Mouse (Mus musculus) midbrain, embryonic 14.5 days (tissue): ENCODE measurements around the gene Myh11. TPM values are rescaled to one million over a fixed set of nuclear protein-coding genes. Genes with fewer than 3 reads are reported as not detected.
A peak's percentile ranks its signal among the peaks of the same experiment; 100 is the strongest.

Experiments
- ATAC-seq: fragments of 200-750 bp; cut with Nextera tagmentation; 2 replicates; pipeline ENCODE4 v1.8.0; 2017; ENCODE audit warnings: moderate number of reproducible peaks, moderate library complexity; ENCODE audit not compliant: low FRiP score, low TSS enrichment
- DNase-seq: peaks from one replicate; pipeline ENCODE4 v3.0.0-alpha.2; 2015
- H3K27ac ChIP-seq: fragments of 300-500 bp; sonication (generic); replicated peaks from 2 replicates; pipeline ENCODE4 v1.5.1; 2014; ENCODE audit warnings: mild to moderate bottlenecking, low read depth, low read length, moderate library complexity
- H3K27me3 ChIP-seq: fragments of 300-500 bp; sonication (generic); 2 replicates; pipeline ENCODE4 v1.6.1; 2014; ENCODE audit warnings: low read length, control low read depth, mixed read lengths; ENCODE audit not compliant: control insufficient read depth, insufficient read depth
- H3K36me3 ChIP-seq: fragments of 300-500 bp; sonication (generic); 2 replicates; pipeline ENCODE4 v1.6.1; 2014; ENCODE audit warnings: low read length, control low read depth; ENCODE audit not compliant: control insufficient read depth, insufficient read depth
- H3K4me1 ChIP-seq: fragments of 300-500 bp; sonication (generic); 2 replicates; pipeline ENCODE4 v1.6.1; 2014; ENCODE audit warnings: mild to moderate bottlenecking, antibody characterized with exemption, low read length, control low read depth; ENCODE audit not compliant: control insufficient read depth, insufficient read depth
- H3K4me2 ChIP-seq: fragments of 300-500 bp; sonication (generic); 2 replicates; pipeline ENCODE4 v1.6.1; 2014; ENCODE audit warnings: mild to moderate bottlenecking, low read length, moderate library complexity
- H3K4me3 ChIP-seq: fragments of 300-500 bp; sonication (generic); replicated peaks from 2 replicates; pipeline ENCODE4 v1.5.1; 2014; ENCODE audit warnings: low read depth, low read length
- H3K9ac ChIP-seq: fragments of 300-500 bp; sonication (generic); replicated peaks from 2 replicates; pipeline ENCODE4 v1.6.1; 2014; ENCODE audit warnings: mild to moderate bottlenecking, low read length, moderate library complexity
- H3K9me3 ChIP-seq: fragments of 300-500 bp; sonication (generic); 2 replicates; pipeline ENCODE4 v1.6.1; 2016; ENCODE audit warnings: low read length, control low read depth, mixed read lengths; ENCODE audit not compliant: control insufficient read depth
- WGBS: fragments of 180-500 bp; shearing (Covaris S2); extraction: QIAGEN DNeasy Blood & Tissue Kit; methylation state at CpG from one replicate; pipeline ENCODE4 v1.1.7; 2014; 5-methylcytosine and 5-hydroxymethylcytosine counted together
- polyA plus RNA-seq: library from polyadenylated mRNA; unstranded; fragments of >200 nt; fragmentation: Nextera tagmentation; extraction: Ambion mirVana; gene quantifications from 2 replicates; pipeline ENCODE4 v1.2.1, GENCODE M21; 2014

The Myh11 gene
- 0.03 and 0.50 TPM in 2 replicates for polyA plus RNA-seq

DNA sequence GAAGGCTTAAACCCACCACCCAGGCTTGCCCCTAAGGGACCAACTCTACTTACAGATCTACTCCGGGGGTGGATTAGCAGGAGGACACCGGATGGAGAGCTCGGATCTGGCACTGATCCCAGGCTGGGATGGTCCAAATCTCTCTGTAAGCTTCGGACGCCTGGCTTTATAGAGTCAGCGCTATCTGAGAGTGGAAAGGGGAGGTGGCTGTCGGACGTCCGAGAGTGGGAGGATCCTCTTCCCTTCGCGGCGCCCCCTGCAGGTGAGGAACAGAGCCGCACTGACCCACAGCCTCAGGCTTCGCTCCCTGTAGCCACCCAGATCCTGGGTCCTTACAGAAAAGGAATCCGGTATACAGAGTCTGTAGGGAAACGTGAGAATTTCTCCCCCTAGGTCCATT, at the start of gene Myh11:
Gene Myh11 (minus strand): TSS at position 150 of the 400 bp plus-strand sequence.
- WGBS: 3% methylated on average over 16 of the region's 16 CpGs

DNA sequence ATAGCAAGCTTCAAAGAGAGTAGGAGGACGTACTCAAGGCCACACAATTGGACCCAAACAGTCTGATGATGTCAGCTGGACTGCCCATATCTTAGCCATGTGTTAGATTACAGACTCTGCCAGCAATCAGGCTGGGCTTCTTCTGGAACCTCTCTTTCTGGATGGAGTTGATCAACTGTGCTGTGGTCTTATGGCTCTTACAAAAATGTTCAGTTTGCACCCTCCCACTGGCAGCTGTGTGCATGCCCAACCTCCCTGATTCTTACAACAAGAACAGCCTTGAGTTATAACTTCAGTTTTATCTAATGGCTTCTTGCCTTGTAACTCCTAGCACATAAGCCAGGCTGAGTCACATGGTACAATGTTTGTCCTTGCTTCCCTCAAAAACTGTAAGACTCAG, 37.0 kb upstream of the Myh11 start:
- ATAC-seq (no peak), DNase-seq (no peak)
- no peak overlapping the region for H3K4me3 ChIP-seq
- H3K36me3 ChIP-seq: no peaks in the 10 kb centered on the region
- H3K9ac ChIP-seq: no peak overlapping the region
- H3K27ac ChIP-seq: no peak overlapping the region
- WGBS: 74% methylated on average over 1 of the region's 1 CpGs
- H3K4me2 ChIP-seq: no peak overlapping the region
- H3K27me3 ChIP-seq: no peaks in the 10 kb centered on the region
- no peaks in the 10 kb centered on the region for H3K9me3 ChIP-seq
- no peaks in the 10 kb centered on the region for H3K4me1 ChIP-seq

More for the DNA sequence above, at the start of gene Myh11:
- Histone ChIP-seq H3K4me1 (0 out of 2 replicates have a peak, but pooled peaks cover 4% of the 10 kb centered on the region), H3K4me3 (peak within 1 kb of the TSS; percentile 19), H3K27ac (no peak within 1 kb of the TSS), H3K36me3 (no peaks in the 10 kb centered on the region), H3K4me2 (peak within 1 kb of the TSS; percentile 49), H3K9me3 (no peaks in the 10 kb centered on the region), H3K9ac (peak within 1 kb of the TSS; percentile 29; the same call in 1 of the 2 replicates), H3K27me3 (peaks cover 9% of the 10 kb centered on the region; the same call in 1 of the 2 replicates)
- DNase-seq (peak; percentile 63), ATAC-seq (peak; percentile 59; the same call in 1 of the 2 replicates)

DNA sequence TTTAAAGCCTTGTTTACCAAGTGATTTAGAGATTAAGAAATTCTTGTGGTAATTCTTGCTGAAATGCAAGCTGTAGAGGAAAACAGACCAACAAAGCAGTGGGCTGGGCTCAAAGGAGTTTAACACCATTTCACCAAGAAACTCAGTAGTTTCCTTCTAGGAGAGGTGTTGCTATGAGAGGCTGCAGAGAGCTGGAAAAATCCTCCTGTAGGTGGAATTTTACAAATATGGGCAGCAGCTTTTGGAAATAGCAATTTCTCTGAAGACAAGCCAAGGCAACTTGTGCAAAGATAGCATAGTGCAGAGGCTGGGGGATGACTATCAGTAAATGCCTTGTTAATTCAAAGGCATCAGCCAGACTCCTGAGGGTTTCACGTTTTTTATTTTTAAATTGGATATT, 29.3 kb upstream of the Myh11 start:
- WGBS: 64% methylated on average over 1 of the region's 1 CpGs
- peaks cover 11% of the 10 kb centered on the region for H3K4me1 ChIP-seq
- ATAC-seq (no peak), DNase-seq (no peak)
- H3K4me3 ChIP-seq: no peak overlapping the region
- no peak overlapping the region for H3K27ac ChIP-seq
- H3K9ac ChIP-seq: no peak overlapping the region
- no peaks in the 10 kb centered on the region for H3K9me3 ChIP-seq
- no peaks in the 10 kb centered on the region for H3K36me3 ChIP-seq
- H3K4me2 ChIP-seq: no peak overlapping the region
- H3K27me3 ChIP-seq: no peaks in the 10 kb centered on the region

DNA sequence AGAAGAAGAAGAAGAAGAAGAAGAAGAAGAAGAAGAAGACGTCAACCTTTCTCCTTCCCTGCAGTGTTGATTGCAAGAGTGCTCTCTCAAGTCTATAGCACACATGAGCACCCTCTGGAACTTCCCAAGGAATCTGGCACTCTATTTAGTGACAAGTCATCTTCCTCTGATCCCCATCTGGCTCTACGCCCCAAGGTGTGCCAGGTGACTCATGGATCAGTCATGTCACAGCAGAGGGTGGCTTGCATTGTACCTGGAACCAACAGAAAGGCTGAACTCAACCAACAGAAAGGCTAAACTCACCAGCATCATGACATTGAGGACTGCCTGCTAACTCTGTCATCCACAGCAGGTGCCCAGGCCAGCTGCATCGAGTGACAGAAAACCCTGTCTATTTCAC, 28.5 kb upstream of the Myh11 start:
- peaks cover 11% of the 10 kb centered on the region for H3K4me1 ChIP-seq
- H3K4me3 ChIP-seq: no peak overlapping the region
- H3K36me3 ChIP-seq: no peaks in the 10 kb centered on the region
- no peak overlapping the region for H3K9ac ChIP-seq
- no peaks in the 10 kb centered on the region for H3K9me3 ChIP-seq
- ATAC-seq: no peak
- no peaks in the 10 kb centered on the region for H3K27me3 ChIP-seq
- 92% methylated on average over 3 of the region's 3 CpGs for WGBS
- H3K4me2 ChIP-seq: no peak overlapping the region
- DNase-seq: no peak
- no peak overlapping the region for H3K27ac ChIP-seq

DNA sequence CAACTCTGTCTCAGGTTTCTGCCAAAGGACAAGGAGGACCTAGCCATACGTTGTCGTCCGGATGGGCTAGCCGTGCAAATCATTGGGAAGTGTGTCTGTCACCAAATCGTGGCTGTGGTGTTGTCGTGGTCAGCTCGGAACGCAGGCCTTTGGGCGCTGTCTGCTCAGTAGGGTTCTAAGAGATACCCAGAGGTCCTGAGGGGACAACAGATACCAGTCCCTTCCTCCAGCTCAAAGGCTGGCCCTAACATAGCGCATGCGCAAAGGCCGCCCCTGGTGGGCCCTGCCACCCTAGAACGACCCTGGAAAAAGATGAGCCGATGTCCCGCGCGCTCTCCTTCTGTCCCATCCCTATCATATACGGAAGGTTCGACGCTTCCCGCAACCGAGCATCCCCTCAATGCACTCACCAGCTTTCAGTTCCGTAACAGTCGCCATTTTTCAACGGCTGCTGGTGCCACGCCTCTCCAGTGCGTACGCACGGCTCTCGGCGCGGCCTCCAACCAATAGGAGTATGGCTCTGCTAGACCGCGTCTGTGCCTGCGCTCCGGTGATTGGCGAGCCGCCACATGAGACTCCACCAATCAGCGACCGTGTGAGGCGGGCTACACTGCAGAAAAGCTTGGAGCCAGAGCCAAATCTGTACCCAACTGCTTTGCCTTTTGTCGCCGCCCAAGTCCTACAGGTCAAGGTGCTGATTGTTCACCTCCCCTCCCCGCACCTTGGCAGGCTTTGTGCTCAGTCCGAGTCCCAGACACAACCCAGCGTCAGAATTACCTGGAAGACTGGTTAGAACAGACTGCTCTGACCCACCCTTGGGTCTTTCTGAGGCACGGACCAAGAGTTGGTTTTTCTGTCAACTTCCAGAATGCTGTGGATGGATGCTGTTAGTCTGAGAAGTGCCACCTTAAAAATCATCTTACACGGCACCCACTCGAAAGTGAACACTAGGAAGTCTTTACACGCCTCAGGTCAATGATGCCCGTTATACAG, 26.0 kb upstream of the Myh11 start, which contains the start of gene Fopnl:
Gene Fopnl (minus strand): TSS at position 522 of the 993 bp plus-strand sequence.
- Histone ChIP-seq H3K4me2 (peak within 1 kb of the TSS; percentile 58), H3K4me3 (peak within 1 kb of the TSS; percentile 79), H3K27me3 (no peaks in the 10 kb centered on the region), H3K4me1 (peaks cover 11% of the 10 kb centered on the region), H3K9ac (peak within 1 kb of the TSS; percentile 88), H3K36me3 (peaks cover 15% of the 10 kb centered on the region), H3K27ac (peak within 1 kb of the TSS; percentile 92), H3K9me3 (no peaks in the 10 kb centered on the region)
- DNase-seq: peak; percentile 99
- peak; percentile 100 for ATAC-seq
- 3% methylated on average over 51 of the region's 51 CpGs for WGBS

DNA sequence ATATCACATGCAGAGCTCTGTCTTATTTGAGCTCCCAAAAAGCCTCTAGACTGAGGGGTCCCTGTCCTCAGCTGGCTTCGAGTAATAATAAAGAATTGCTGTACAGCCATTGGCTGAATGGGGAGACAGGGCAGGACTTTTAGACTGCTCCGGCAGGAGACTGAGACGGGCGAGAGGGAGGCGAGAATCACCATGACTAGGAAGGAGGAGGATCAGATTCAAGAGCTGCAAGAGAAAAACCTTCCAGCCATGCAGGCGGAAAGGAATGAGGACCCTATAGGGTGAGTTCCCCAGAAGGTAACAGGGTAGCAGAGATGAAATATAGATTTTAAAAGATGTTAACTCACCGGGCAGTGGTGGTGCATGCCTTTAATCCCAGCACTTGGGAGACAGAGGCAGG, 21.7 kb upstream of the Myh11 start:
- H3K9ac ChIP-seq: no peak overlapping the region
- 94% methylated on average over 7 of the region's 7 CpGs for WGBS
- H3K27me3 ChIP-seq: no peaks in the 10 kb centered on the region
- H3K4me2 ChIP-seq: no peak overlapping the region
- H3K27ac ChIP-seq: no peak overlapping the region
- DNase-seq: no peak
- H3K4me1 ChIP-seq: peaks cover 11% of the 10 kb centered on the region
- H3K9me3 ChIP-seq: no peaks in the 10 kb centered on the region
- ATAC-seq: no peak
- no peak overlapping the region for H3K4me3 ChIP-seq
- peaks cover 46% of the 10 kb centered on the region for H3K36me3 ChIP-seq

DNA sequence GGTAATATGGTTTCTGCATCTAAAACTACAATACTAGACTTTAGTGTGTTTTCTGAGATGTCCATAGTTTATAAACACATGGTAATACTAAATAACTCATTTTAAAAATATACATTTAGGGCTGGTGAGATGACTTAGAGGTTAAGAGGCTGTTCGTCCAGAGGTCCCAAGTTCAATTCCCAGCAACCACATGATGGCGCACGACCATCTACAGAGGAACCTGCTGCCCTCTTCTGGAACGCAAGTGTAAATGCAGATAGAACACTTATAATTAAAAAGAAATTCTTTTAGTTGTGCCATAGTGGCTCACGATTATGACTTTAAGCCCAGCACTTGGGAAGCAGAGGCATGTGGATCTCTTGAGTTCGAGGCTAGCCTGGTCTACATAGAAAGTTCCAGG, 20.2 kb upstream of the Myh11 start:
- Histone ChIP-seq H3K27ac (no peak overlapping the region), H3K27me3 (no peaks in the 10 kb centered on the region), H3K9me3 (no peaks in the 10 kb centered on the region), H3K4me2 (no peak overlapping the region), H3K4me3 (no peak overlapping the region), H3K9ac (no peak overlapping the region), H3K4me1 (peaks cover 7% of the 10 kb centered on the region), H3K36me3 (peaks cover 61% of the 10 kb centered on the region)
- 55% methylated on average over 6 of the region's 6 CpGs for WGBS
- DNase-seq: peak; percentile 60
- ATAC-seq: no peak

DNA sequence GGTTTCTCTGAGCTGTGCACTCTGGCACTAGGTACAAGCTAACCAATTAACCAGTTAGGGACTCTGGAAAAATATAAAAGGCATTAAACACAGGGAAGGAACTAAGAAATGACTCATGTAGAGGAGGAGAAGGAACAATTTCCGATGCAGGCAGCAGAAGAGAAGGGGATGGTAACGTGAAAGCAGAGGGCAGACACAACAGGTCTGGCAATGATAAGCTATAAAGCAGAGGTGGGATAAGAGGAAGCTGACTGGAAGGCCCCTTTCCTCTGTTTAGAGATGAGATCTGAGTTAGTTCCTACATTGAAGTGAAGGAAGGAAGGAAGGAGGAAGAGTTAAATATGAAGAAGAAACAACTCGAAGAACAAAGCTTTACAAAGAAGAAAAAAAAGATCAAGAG, 18.7 kb upstream of the Myh11 start:
- Histone ChIP-seq H3K4me2 (no peak overlapping the region), H3K27ac (no peak overlapping the region), H3K27me3 (no peaks in the 10 kb centered on the region), H3K4me3 (no peak overlapping the region), H3K36me3 (peaks cover 72% of the 10 kb centered on the region), H3K4me1 (no peaks in the 10 kb centered on the region), H3K9me3 (no peaks in the 10 kb centered on the region), H3K9ac (no peak overlapping the region)
- WGBS: 89% methylated on average over 3 of the region's 3 CpGs
- ATAC-seq: no peak
- no peak for DNase-seq
